Mouse (Mus musculus) lung, postnatal 0 days (tissue): ENCODE results near the gene Lmx1a.

Experiments used
- CTCF ChIP-seq: IDR thresholded peaks from 2 replicates; pipeline ENCODE4 v1.5.1; 2016; ENCODE audit warnings: antibody characterized with exemption, mild to moderate bottlenecking
- EP300 ChIP-seq: IDR thresholded peaks from 2 replicates; pipeline ENCODE4 v1.6.1; 2016; ENCODE audit warnings: antibody characterized with exemption, mild to moderate bottlenecking, control low read depth

DNA sequence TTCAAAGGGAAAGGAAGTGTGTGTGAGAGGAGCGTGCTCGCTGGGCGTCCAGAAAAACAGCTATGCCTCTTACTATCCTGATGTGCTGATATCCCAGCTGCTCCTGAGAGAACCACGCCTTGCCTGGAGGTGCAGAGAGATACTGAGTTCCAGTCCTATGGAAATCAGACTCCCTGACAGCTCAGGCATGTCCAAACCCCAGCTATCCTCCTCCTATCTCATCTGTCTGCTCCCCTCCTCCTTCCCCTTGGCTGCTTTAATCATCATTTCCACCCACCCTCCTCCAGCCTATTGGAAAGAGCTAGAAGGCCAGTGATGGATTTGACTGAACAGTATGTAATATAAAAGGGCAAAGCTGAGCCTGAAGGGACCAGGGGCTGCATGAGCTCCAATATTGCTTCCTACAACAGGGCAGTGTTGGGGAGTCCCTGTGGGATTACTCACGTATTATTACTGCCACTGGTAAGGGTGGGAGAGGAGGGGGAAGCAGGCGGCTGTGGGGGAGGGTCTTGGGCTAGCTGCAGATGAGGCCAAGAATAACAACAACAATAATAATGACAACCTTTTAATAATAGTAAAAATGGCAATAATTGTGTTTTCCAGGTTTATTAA is 26.8 kb downstream of the Lmx1a start:
- TF ChIP-seq CTCF (no peak), EP300 (no peak)
